Mouse (Mus musculus): Measurements from ENCODE around the gene Nptx2. TPM values are rescaled to one million over a fixed set of nuclear protein-coding genes. Genes with fewer than 3 reads are reported as not detected.

Gene Nptx2
- 100 to 1,000 TPM in 1 of 2 experiments, 10 to 100 TPM in 1; 87.1 to 143 TPM for total RNA-seq (2021)
- long read RNA-seq, experiment 1, transcript Nptx2-201 (5 exons, 2,536 nt) = major isoform, 118 of 133 reads
- long read RNA-seq, experiment 1, partial matches to known transcripts = 14 of 133 reads
- long read RNA-seq, experiment 1, other reads (novel, unspliced or antisense) = 1 of 133 reads
- long read RNA-seq, experiment 2, transcript Nptx2-201 (5 exons, 2,536 nt) = major isoform, 53 of 62 reads
- long read RNA-seq, experiment 2, partial matches to known transcripts = 3 of 62 reads
- long read RNA-seq, experiment 2, other reads (novel, unspliced or antisense) = 6 of 62 reads

DNA sequence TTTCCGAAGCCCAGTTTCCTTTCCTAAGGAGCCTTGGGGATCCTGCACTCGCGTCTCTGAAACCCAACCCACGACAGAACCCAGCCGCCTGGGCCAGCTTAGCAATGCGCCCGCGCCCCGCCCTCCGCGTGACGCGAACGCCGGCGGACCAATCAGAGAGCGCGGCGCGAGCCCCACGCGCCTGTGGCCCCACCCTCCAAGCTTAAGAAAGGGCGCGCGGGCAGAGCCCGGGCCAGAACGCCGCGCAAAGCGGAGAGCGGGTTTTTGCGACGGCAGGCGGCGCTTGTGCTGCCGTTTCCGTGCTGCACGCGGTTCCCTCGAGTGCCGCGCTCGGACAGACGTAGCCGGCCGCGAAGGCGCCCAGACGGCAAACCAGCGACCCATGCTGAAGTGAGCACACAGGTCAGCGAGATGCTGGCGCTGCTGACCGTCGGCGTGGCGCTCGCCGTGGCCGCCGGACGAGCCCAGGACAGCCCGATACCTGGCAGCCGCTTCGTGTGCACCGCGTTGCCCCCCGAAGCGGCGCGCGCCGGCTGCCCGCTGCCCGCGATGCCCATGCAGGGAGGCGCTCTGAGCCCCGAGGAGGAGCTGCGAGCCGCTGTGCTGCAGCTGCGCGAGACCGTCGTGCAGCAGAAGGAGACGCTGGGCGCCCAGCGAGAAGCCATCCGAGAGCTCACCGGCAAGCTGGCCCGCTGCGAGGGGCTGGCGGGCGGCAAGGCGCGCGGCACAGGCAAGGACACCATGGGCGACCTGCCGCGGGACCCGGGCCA lies at the start of gene Nptx2:
Gene Nptx2, plus strand, starts transcription at position 250 of the 770 bp plus-strand sequence.
- DNase-seq (ENCODE audit: low spot score in 2 of 2) = peak; percentile 82 to 88

GRCm38 (mm10) chr5:144496481-144496880 lies 49.2 kb upstream of the Nptx2 start:
- no peak for DNase-seq (ENCODE audit: low spot score in 2 of 2)

DNA sequence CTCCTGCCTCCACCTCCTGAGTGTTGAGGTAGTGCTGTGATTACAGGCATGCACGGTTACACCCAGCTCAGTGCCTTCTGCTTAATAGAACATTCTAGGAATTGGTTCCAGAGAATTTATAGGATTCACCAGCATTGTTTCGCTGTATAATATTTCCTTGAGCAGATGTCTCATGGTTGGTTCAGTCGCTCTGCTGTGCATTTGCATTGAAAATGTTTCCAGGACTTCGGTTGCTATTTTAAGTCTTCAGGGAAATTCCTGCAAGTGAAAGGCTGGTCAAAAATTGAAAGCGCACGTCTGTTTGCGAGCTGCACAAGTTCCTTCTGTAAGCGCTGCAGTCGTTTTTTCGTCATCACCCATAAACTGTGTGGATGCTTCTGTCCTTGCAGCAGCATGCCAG lies 41.5 kb upstream of the Nptx2 start:
- DNase-seq (ENCODE audit: low spot score in 2 of 2) = peak in 1 of 2 experiments; percentile 2

DNA sequence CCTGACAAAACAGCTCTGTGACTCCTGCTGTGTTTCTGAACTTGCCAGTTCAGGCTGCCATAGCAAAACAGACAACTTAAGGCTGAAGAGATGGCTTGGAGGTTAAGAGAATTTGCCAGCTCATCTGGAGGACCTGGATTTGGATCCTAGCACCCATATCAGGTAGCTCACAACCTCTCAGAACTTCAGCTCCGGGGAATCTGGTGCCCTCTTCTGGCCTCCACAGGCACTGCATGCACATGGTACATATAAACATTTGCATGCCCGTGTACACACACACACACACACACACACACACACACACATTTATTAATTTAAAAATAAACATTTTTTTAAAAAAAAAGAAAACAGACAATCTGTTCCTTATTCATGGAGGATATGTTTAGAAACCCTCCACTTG lies 40.0 kb upstream of the Nptx2 start:
- DNase-seq (ENCODE audit: low spot score in 2 of 2) = no peak

- no peak for DNase-seq (ENCODE audit: low spot score in 2 of 2)
These were observed 39.5 kb upstream of the Nptx2 start for GRCm38 (mm10) chr5:144506156-144506555.

DNA sequence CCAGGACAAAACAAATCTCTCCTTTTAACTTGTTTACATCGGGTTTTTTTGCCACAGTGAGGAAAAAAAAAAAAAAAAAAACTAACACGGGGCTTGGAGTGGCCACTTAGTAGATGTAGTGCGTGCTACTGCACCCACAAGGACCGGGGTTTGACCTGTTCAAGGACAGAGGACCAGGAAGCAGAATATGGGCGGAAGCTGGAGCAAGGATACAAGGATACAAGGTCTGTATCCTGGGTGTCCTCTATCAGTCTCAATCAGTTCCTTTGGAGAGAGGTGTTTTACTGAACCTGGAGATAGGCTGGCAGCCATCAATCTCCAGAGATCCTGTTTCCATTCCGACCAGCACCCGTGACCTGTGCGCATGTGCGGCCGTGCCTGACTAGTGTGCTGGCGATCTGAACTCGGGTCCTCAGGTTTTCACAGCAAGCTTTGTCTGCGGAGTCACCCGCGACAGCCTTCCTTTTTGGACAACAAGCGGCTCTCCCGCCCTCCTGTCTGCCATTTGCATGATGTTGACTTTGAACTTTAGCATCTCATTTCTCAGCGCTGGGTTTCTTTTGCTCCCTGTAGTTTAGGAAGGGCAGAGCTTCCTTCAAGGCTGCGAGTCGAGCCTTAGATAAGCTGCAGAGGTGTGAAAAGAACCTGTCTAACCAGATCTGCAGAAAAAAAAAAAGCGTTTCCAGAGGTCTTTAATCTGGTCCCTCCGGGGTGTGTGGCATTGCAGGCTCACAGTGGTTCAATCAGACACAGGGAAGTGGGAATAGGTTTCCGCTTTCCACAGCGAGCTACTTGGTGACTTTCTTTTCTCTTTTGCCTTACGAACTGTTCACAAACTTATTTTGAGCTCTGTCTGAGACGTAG lies 38.8 kb upstream of the Nptx2 start:
- DNase-seq (ENCODE audit: low spot score in 2 of 2) = no peak

DNA sequence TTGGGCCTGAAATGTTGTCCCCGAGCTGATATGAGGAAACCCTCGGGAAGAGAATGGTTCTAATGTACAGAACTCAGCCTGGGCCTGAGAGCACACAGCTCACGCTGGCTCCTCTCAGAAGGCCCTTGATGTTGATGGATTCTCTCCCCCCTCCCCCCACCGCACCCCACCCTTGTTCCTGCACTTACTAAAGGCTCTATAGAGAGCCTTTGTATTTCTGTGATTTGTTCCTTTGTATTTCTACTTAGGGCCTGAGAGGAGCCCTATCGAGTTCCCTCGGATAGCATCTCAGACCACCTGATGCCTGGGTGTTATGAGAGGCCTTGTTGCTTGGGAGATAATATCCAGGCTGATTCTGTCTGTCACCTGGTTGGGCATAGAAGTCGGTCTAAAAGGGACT lies 36.3 kb upstream of the Nptx2 start:
- DNase-seq (ENCODE audit: low spot score in 2 of 2) = no peak

- no peak for DNase-seq (ENCODE audit: low spot score in 2 of 2)
These were observed 31.0 kb upstream of the Nptx2 start for GRCm38 (mm10) chr5:144514738-144515137.

- DNase-seq (ENCODE audit: low spot score in 2 of 2) = no peak
These were observed 30.5 kb upstream of the Nptx2 start for GRCm38 (mm10) chr5:144515241-144515640.

- no peak for DNase-seq (ENCODE audit: low spot score in 2 of 2)
These were observed 25.6 kb upstream of the Nptx2 start for GRCm38 (mm10) chr5:144520096-144520495.

DNA sequence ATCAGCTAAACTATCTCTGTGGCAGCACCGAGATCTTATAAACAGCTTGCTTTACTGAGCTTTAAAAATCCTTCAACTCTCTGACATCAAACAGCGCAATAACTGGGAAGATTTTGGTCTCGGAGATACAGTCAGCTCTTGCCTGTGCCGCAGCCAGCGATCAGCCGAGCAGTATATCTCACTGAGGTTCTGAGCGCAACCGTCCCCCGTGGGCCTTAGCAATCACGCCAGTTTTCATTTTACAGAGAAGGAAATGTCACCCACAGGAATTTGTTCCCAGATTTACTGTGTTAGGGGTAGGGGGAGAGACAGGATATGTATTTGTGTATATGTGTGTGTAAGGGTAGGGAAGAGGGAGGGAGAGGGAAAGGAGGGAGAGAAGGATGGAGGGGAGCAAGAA lies 20.9 kb upstream of the Nptx2 start:
- no peak for DNase-seq (ENCODE audit: low spot score in 2 of 2)

DNA sequence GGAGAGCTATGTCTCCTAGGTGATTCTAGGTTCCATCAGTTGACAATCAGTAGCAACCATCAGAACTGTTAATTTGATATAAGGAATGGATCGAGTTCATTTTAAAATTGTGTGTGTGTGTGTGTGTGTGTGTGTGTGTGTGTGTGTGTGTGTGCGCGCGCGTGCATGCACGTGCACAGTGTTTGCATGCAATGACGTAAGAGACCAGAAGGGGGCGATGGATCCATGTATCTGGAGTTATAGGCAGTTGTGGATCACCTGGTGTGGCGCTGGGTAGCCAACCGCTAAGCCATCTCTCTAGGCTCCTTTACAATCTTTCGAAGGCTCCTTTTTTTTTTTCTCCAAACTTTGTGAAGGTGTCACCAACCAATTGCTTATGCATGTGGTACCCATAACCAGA lies 16.6 kb upstream of the Nptx2 start:
- no peak for DNase-seq (ENCODE audit: low spot score in 2 of 2)

- DNase-seq (ENCODE audit: low spot score in 2 of 2) = peak; percentile 54 to 69
These were observed 2.9 kb upstream of the Nptx2 start for GRCm38 (mm10) chr5:144542711-144543308.

GRCm38 (mm10) chr5:144546423-144546995 lies 807 bp downstream of the Nptx2 start:
- DNase-seq (ENCODE audit: low spot score in 2 of 2) = no peak

DNA sequence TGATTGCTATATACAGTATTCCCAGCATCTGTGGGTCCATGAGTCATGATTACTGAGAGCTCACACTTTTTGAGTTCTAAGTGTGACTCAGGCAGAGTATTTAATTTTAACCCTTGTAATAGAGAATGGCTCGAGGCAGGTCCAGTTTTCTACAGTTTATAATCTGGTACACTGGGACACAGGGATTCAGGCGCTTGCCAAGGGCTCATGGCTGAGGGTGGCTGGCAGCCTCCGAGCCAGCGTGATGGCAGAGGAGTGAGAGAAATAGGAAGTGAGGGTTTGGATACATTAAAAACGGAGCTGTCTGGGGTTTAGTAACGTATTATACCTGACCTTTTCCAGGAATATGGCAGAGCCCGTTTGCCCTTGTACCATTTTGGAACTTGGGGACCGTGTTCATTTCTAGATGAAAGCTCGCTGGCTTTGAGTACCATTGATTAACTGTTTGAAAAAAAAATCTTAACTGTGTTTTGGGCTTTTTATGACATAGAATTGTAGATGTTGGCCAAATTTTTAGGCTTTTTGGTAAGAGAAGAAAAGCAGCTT lies 1.7 kb downstream of the Nptx2 start:
- DNase-seq (ENCODE audit: low spot score in 2 of 2) = peak in 1 of 2 experiments; percentile 42

GRCm38 (mm10) chr5:144548079-144548631 lies 2.5 kb downstream of the Nptx2 start:
- DNase-seq (ENCODE audit: low spot score in 2 of 2) = peak; percentile 30 to 50

GRCm38 (mm10) chr5:144550003-144550402 lies 4.3 kb downstream of the Nptx2 start:
- DNase-seq (ENCODE audit: low spot score in 2 of 2) = peak; percentile 27 to 42

DNA sequence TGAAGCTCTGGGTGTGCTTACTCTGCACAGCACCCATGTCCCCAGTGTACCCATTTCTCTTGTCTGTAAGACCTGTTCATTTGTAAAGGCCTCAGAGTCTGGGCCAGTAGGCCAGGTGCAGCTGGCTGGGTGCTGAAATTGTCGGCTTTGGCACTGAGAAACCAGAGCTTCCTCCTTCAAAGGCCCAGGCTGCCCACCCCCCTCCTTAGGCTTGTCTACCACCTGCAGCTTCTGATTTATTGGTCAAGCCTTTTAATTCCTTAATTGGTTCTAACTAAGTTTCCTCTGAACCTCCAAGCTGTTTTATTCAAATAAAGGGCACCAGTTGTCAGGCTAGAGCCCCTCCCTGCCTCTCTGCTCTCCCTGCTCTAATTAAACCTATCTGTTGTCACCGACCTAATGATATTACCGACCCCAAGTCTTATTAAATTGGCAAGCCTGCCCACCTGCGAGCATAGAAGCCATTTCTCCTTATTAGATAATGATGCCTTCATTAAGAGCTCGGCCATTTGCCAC lies 5.0 kb downstream of the Nptx2 start:
- no peak for DNase-seq (ENCODE audit: low spot score in 2 of 2)

DNA sequence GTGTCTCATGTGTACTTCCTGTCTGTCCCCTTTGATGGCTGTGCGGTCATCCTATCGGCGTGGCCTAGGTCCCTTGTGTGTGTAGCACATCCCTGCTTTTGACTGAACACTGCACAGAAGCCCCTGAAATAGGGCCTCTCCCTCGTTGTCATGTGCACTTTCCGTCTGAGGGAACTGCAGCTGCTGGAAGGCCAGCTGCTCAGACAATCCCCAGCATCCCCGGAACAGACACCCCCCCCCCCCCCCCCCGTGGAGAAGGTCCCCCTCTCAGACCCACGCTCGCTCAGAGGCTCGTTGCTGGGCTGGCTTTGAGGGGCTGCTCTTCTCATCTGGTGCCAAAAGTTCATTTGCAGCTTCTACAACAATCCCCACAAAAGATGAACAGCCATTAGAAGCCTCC lies 11.0 kb downstream of the Nptx2 start:
- DNase-seq (ENCODE audit: low spot score in 2 of 2) = no peak

DNA sequence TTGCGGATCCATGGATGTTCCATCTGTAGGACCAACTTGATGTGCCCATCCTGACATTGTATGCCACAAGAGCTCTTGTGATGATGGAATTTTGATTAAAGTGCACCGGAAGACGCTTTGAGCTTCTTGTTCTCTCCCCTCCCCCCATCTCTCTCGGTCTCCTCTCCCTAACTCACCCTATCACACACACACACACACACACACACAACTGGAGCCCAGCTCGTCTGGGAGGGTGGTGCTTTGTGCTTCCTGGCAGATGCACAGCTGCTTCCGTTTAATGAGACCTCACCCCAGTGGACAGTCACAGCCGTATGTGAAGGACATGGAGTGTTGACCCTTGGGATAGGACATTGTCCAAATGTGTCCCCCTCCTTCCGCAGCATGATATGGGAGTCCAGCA lies 11.7 kb downstream of the Nptx2 start:
- DNase-seq (ENCODE audit: low spot score in 2 of 2) = no peak
